Mouse (Mus musculus): ENCODE results near the gene Igsf21. TPM values are rescaled to one million over a fixed set of nuclear protein-coding genes. Genes with fewer than 3 reads are reported as not detected.

Gene Igsf21
- polyA plus RNA-seq, 1 experiment from 2014 or later: 0.19 TPM

DNA sequence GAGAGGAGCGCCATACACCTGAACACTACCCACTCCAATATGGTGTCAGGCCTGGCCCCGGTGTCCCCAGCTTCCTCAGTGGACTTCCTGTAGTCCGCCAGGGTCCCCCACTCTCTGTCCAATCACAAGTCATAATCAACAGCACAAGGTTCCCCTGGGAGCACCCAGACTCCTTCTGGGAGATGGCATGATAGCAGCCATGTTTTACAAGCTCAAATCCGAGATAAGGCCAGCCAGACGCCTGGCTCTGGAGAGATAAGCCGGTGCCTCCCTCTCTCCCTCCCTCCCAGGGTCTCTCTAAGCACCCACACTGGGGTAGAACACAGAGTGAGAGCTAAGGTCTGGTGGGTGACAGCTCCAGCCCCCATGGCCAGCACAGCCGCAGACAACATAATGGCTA, 58.0 kb downstream of the Igsf21 start:
- Histone ChIP-seq H3K9ac (ENCODE audit: low read length) (no peak overlapping the region), H3K27me3 (ENCODE audit: control insufficient read depth, insufficient read depth, low read length) (no peaks in the 10 kb centered on the region), H3K9me3 (ENCODE audit: control insufficient read depth, low read length) (no peaks in the 10 kb centered on the region), H3K36me3 (ENCODE audit: control insufficient read depth, insufficient read depth, low read length) (no peaks in the 10 kb centered on the region), H3K4me2 (ENCODE audit: low read length) (no peak overlapping the region), H3K4me1 (ENCODE audit: control insufficient read depth in 2 of 2, insufficient read depth in 2 of 2, low read length in 2 of 2) (peaks cover 0 to 3% of the 10 kb centered on the region in 2 experiments; a peak in 1 of 4 replicates), H3K27ac (replicated peaks in 1 of 2; ENCODE audit: control insufficient read depth in 1 of 2, insufficient read depth in 1 of 2, low read depth in 2 of 2, low read length in 2 of 2) (no peak overlapping the region), H3K4me3 (ENCODE audit: control insufficient read depth in 1 of 2, insufficient read depth in 1 of 2, low read depth in 1 of 2, low read length in 2 of 2) (no peak overlapping the region)
- WGBS: 32% methylated on average over 7 of the region's 7 CpGs
- no peak for ATAC-seq (ENCODE audit: insufficient number of reproducible peaks, insufficient read depth, low FRiP score, low read depth)

DNA sequence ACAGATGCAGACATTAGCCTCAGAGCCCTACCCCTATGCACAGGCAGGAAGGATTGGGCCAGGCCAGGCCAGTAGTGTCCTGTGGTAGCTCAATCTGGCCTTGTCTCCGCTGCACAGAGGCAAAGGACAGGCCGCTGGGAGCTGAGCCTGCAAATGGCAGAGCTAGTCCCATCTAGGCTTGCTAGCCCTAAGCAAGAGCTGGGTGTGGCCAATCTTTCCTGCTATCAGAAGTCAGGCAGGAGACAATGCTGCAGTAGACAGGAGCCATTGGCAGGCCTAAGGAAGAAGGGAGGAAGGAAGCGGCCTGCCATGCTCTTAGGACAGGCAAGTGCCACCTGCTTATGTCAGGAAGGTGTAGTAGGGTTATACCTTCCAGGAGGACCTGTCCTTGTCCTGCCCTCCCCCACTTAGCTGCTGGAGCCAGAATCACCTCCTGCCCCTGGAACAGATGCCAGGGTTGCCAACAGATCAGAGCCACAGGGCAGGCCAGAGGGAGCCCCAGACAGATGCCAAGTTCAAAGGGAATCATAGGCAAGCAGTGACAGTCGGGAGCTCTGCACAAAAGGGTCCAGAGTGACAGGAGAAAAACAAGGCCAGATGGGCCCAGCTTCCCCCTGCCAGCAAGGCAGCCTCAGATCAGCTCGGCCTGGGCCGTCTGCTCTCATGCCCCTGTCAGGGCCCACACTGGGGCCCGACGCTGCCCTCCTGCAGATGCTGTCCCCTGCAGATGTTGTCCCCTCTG, 59.0 kb downstream of the Igsf21 start:
- no peak for ATAC-seq (ENCODE audit: insufficient number of reproducible peaks, insufficient read depth, low FRiP score, low read depth)
- H3K9me3 ChIP-seq (ENCODE audit: control insufficient read depth, low read length): no peaks in the 10 kb centered on the region
- no peak overlapping the region for H3K9ac ChIP-seq (ENCODE audit: low read length)
- 0 out of 2 replicates have a peak, but pooled peaks cover 2% of the 10 kb centered on the region for H3K27me3 ChIP-seq (ENCODE audit: control insufficient read depth, insufficient read depth, low read length)
- H3K4me2 ChIP-seq (ENCODE audit: low read length): no peak overlapping the region
- H3K27ac ChIP-seq (replicated peaks in 1 of 2; ENCODE audit: control insufficient read depth in 1 of 2, insufficient read depth in 1 of 2, low read depth in 2 of 2, low read length in 2 of 2): no peak overlapping the region
- no peak overlapping the region for H3K4me3 ChIP-seq (ENCODE audit: control insufficient read depth in 1 of 2, insufficient read depth in 1 of 2, low read depth in 1 of 2, low read length in 2 of 2)
- no peaks in the 10 kb centered on the region for H3K36me3 ChIP-seq (ENCODE audit: control insufficient read depth, insufficient read depth, low read length)
- WGBS: 65% methylated on average over 8 of the region's 8 CpGs
- H3K4me1 ChIP-seq (ENCODE audit: control insufficient read depth in 2 of 2, insufficient read depth in 2 of 2, low read length in 2 of 2): peaks cover 0 to 3% of the 10 kb centered on the region in 2 experiments; a peak in 1 of 4 replicates

DNA sequence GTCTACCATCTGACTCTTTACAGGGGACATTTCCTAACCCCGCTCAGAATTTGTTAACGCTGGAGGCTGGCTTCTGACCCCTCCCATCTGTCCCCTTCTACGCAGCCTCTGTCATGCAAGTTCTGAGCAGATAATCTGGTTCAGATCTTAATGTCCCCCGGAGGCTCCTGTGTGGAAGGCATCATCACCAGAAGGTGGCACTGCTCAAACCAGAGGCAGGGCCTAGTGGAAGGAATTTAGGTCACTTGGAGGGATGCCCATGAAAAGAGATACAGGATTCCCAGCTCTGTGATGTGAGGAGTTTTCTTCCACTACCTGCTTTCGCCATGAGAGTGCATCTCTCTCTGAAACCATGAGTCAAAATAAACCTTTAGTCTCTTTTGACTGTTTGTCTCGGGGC, 67.0 kb downstream of the Igsf21 start:
- Histone ChIP-seq H3K4me2 (ENCODE audit: low read length) (no peak overlapping the region), H3K27me3 (ENCODE audit: control insufficient read depth, insufficient read depth, low read length) (0 out of 2 replicates have a peak, but pooled peaks cover 3% of the 10 kb centered on the region), H3K4me3 (ENCODE audit: control insufficient read depth in 1 of 2, insufficient read depth in 1 of 2, low read depth in 1 of 2, low read length in 2 of 2) (no peak overlapping the region), H3K4me1 (ENCODE audit: control insufficient read depth in 2 of 2, insufficient read depth in 2 of 2, low read length in 2 of 2) (peaks cover 0 to 2% of the 10 kb centered on the region in 2 experiments; a peak in 1 of 4 replicates), H3K9ac (ENCODE audit: low read length) (no peak overlapping the region), H3K36me3 (ENCODE audit: control insufficient read depth, insufficient read depth, low read length) (no peaks in the 10 kb centered on the region), H3K9me3 (ENCODE audit: control insufficient read depth, low read length) (no peaks in the 10 kb centered on the region), H3K27ac (replicated peaks in 1 of 2; ENCODE audit: control insufficient read depth in 1 of 2, insufficient read depth in 1 of 2, low read depth in 2 of 2, low read length in 2 of 2) (no peak overlapping the region)
- 53% methylated on average over 6 of the region's 6 CpGs for WGBS
- ATAC-seq (ENCODE audit: insufficient number of reproducible peaks, insufficient read depth, low FRiP score, low read depth): no peak

DNA sequence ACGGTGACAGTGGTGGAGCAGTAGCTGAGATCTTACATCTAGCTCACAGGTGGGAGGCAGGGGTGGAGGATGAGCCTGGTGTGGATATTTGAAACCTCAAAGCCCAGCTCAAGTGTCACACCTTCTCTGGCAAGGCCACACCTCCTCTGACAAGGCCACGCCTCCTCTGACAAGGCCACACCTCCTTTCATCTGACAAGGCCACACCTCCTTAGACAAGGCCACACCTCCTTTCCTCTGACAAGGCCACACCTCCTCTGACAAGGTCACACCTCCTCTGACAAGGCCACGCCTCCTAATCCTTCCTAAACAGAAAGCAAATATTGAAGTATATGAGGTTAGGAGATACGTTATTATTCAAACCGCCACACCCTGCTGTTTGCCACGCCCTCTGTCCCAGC, 69.5 kb downstream of the Igsf21 start:
- Histone ChIP-seq H3K9me3 (ENCODE audit: control insufficient read depth, low read length) (no peaks in the 10 kb centered on the region), H3K4me2 (ENCODE audit: low read length) (no peak overlapping the region), H3K4me1 (ENCODE audit: control insufficient read depth in 2 of 2, insufficient read depth in 2 of 2, low read length in 2 of 2) (peaks cover 0 to 4% of the 10 kb centered on the region in 2 experiments; a peak in 1 of 4 replicates), H3K27ac (replicated peaks in 1 of 2; ENCODE audit: control insufficient read depth in 1 of 2, insufficient read depth in 1 of 2, low read depth in 2 of 2, low read length in 2 of 2) (no peak overlapping the region), H3K9ac (ENCODE audit: low read length) (no peak overlapping the region), H3K27me3 (ENCODE audit: control insufficient read depth, insufficient read depth, low read length) (no peaks in the 10 kb centered on the region), H3K36me3 (ENCODE audit: control insufficient read depth, insufficient read depth, low read length) (no peaks in the 10 kb centered on the region), H3K4me3 (ENCODE audit: control insufficient read depth in 1 of 2, insufficient read depth in 1 of 2, low read depth in 1 of 2, low read length in 2 of 2) (no peak overlapping the region)
- WGBS: 86% methylated on average over 6 of the region's 6 CpGs
- ATAC-seq (ENCODE audit: insufficient number of reproducible peaks, insufficient read depth, low FRiP score, low read depth): no peak

DNA sequence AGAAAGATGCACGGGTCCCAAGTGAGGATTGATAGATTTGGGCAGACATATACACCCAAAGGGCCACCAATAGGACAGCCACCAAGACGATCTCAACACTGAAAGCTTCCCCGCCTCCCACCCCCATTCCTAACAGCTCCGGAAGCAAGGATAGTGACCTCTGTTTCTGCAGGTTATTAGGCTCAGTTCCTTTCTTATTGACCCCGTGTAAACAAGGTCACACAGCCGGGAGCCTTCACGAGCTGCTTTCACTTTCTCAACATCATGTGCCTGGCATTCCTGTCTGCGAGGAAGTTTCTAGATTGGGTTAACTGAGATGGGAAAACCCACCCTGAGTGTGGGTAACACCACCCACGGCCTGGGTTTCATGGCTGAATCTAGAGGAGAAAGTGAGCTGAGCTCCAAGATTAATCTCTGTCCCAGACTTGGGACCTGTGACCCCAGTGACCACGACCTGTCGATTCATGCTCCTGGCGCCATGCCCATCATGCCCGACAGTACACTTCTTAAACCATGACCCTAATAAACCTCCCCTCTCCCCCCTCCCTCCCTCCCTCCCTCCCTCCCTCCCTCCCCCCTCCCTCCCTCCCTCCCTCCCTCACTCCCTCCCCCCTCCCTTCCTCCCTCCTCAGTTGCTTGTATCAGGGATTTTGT, 72.7 kb downstream of the Igsf21 start:
- ATAC-seq (ENCODE audit: insufficient number of reproducible peaks, insufficient read depth, low FRiP score, low read depth): no peak
- Histone ChIP-seq H3K27me3 (ENCODE audit: control insufficient read depth, insufficient read depth, low read length) (0 out of 2 replicates have a peak, but pooled peaks cover 1% of the 10 kb centered on the region), H3K9me3 (ENCODE audit: control insufficient read depth, low read length) (no peaks in the 10 kb centered on the region), H3K36me3 (ENCODE audit: control insufficient read depth, insufficient read depth, low read length) (no peaks in the 10 kb centered on the region), H3K4me2 (ENCODE audit: low read length) (no peak overlapping the region), H3K9ac (ENCODE audit: low read length) (no peak overlapping the region), H3K4me1 (ENCODE audit: control insufficient read depth in 2 of 2, insufficient read depth in 2 of 2, low read length in 2 of 2) (peaks cover 0 to 3% of the 10 kb centered on the region in 2 experiments; a peak in 1 of 4 replicates), H3K4me3 (ENCODE audit: control insufficient read depth in 1 of 2, insufficient read depth in 1 of 2, low read depth in 1 of 2, low read length in 2 of 2) (no peak overlapping the region), H3K27ac (replicated peaks in 1 of 2; ENCODE audit: control insufficient read depth in 1 of 2, insufficient read depth in 1 of 2, low read depth in 2 of 2, low read length in 2 of 2) (no peak overlapping the region)
- WGBS: 40% methylated on average over 13 of the region's 13 CpGs

DNA sequence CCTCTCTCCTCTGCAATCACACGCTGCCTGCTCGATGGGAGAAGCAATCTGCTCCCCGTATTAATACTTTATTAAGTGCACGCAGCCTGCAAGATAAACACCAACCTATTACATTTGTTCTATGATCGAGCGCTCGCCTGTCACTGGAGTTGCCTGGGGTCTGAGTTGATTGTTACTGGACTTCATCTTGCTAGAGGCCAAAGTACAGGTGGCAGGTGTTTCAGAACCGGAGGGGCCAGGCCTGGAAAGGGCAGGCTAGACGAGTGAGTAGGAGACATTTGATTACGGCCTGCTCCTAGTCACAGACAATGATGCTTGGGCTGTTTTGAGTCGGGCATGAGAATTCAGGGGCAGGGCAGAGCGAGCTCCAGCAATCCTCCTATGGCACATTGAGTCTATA, 73.5 kb downstream of the Igsf21 start:
- Histone ChIP-seq H3K36me3 (ENCODE audit: control insufficient read depth, insufficient read depth, low read length) (no peaks in the 10 kb centered on the region), H3K9ac (ENCODE audit: low read length) (no peak overlapping the region), H3K4me3 (ENCODE audit: control insufficient read depth in 1 of 2, insufficient read depth in 1 of 2, low read depth in 1 of 2, low read length in 2 of 2) (no peak overlapping the region), H3K27me3 (ENCODE audit: control insufficient read depth, insufficient read depth, low read length) (0 out of 2 replicates have a peak, but pooled peaks cover 3% of the 10 kb centered on the region), H3K4me1 (ENCODE audit: control insufficient read depth in 2 of 2, insufficient read depth in 2 of 2, low read length in 2 of 2) (peaks cover 0 to 3% of the 10 kb centered on the region in 2 experiments; a peak in 1 of 4 replicates), H3K9me3 (ENCODE audit: control insufficient read depth, low read length) (no peaks in the 10 kb centered on the region), H3K4me2 (ENCODE audit: low read length) (no peak overlapping the region), H3K27ac (replicated peaks in 1 of 2; ENCODE audit: control insufficient read depth in 1 of 2, insufficient read depth in 1 of 2, low read depth in 2 of 2, low read length in 2 of 2) (no peak overlapping the region)
- WGBS: 67% methylated on average over 12 of the region's 12 CpGs
- no peak for ATAC-seq (ENCODE audit: insufficient number of reproducible peaks, insufficient read depth, low FRiP score, low read depth)

DNA sequence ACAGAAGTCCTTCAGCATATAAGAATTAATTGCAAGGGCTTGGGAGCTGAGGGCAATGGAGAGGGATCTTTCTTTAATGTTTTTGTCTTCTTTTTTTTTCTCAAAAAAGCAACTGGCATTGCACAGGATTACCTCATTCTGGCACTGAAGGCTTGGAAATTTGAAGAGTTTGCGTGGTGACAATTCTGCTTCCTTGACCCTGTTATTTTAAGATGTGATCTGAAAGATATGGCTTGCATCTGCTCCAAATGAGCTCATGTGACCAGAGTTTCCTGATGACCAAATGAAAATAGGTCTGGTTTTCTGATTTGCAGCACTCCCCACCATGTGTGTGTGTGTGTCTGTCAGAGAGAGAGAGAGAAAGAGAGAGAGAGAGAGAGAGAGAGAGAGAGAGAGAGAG, 74.7 kb downstream of the Igsf21 start:
- Histone ChIP-seq H3K4me3 (ENCODE audit: control insufficient read depth in 1 of 2, insufficient read depth in 1 of 2, low read depth in 1 of 2, low read length in 2 of 2) (no peak overlapping the region), H3K27ac (replicated peaks in 1 of 2; ENCODE audit: control insufficient read depth in 1 of 2, insufficient read depth in 1 of 2, low read depth in 2 of 2, low read length in 2 of 2) (no peak overlapping the region), H3K9ac (ENCODE audit: low read length) (no peak overlapping the region), H3K36me3 (ENCODE audit: control insufficient read depth, insufficient read depth, low read length) (no peaks in the 10 kb centered on the region), H3K4me1 (ENCODE audit: control insufficient read depth in 2 of 2, insufficient read depth in 2 of 2, low read length in 2 of 2) (peaks cover 0 to 3% of the 10 kb centered on the region in 2 experiments; a peak in 1 of 4 replicates), H3K27me3 (ENCODE audit: control insufficient read depth, insufficient read depth, low read length) (0 out of 2 replicates have a peak, but pooled peaks cover 3% of the 10 kb centered on the region), H3K4me2 (ENCODE audit: low read length) (no peak overlapping the region), H3K9me3 (ENCODE audit: control insufficient read depth, low read length) (no peaks in the 10 kb centered on the region)
- no peak for ATAC-seq (ENCODE audit: insufficient number of reproducible peaks, insufficient read depth, low FRiP score, low read depth)
- 32% methylated on average over 1 of the region's 1 CpGs for WGBS

All from heart, embryonic 14.5 days (tissue).